Comparison of ENCODE assay signal across 11 mouse cellular contexts in genomic region chr10:119293372-119293771, GRCm38 (mm10).
"Had no signal": no experiment of that assay in that cellular context is flagged by ENCODE, and none has a peak within 500 bp of the region (broad histone marks: within the 10 kb centered on the region; RNA-seq: fewer than 3 reads in every experiment).

No protein-coding gene starts in this region.

- ATAC-seq: intestine, embryonic 16.5 days; lung, postnatal 0 days; midbrain, embryonic 16.5 days had no signal

- H3K4me3 ChIP-seq: limb, embryonic 13.5 days had no signal

- DNase-seq: kidney, adult 2 months; kidney, postnatal 36 days; left cerebral cortex, postnatal 4 days; lung, adult 2 months; lung, postnatal 36 days; right cerebral cortex, postnatal 25 days had no signal

- H3K4me1 ChIP-seq: limb, embryonic 13.5 days had no signal

- H3K36me3 ChIP-seq: limb, embryonic 13.5 days had no signal

- H3K27ac ChIP-seq: limb, embryonic 13.5 days; liver, embryonic 14.5 days had no signal

- H3K27me3 ChIP-seq: limb, embryonic 13.5 days had no signal
